ENCODE assay signal across 10 mouse cellular contexts in the genomic region with DNA sequence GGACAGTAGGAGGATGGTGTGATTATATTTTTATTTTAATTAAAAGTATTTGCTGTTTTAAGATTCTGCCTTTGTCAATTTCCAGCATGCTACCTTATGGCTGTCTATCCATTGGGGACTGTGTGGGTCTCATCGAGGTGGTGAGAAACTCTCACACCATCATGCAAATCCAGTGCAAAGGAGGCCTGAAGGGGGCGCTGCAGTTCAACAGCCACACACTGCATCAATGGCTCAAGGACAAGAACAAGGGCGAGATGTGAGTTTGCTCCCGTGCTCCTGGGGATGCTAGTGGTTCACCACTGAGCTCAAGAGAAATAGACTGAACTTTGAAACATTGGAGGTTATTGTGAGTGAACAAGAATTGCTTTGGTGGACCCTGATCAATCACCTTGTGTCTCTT. TPM values are rescaled to one million over a fixed set of nuclear protein-coding genes. Genes with fewer than 3 reads are reported as not detected.
A peak's percentile ranks its signal among the peaks of the same experiment; 100 is the strongest.
DNase-seq lines count a peak whose midpoint lies in the region; ATAC-seq and TF ChIP-seq lines count a peak whose summit lies in the region.
"Had no signal": no experiment of that assay in that cellular context is flagged by ENCODE, and none has a peak within 500 bp of the region (broad histone marks: within the 10 kb centered on the region; RNA-seq: fewer than 3 reads in every experiment).

No protein-coding gene starts in this region.

- H3K9ac ChIP-seq in heart, adult 2 months (ENCODE audit: low read depth, low read length) = no peak overlapping the region
- H3K9ac ChIP-seq: embryonic facial prominence, embryonic 13.5 days; limb, embryonic 13.5 days had no signal

- 0 out of 2 replicates have a peak, but pooled peaks cover 1% of the 10 kb centered on the region for H3K27me3 ChIP-seq in heart, adult 2 months (ENCODE audit: control insufficient read depth, insufficient read depth, low read length)
- H3K27me3 ChIP-seq: embryonic facial prominence, embryonic 13.5 days; limb, embryonic 13.5 days had no signal

- no peak overlapping the region for H3K27ac ChIP-seq in heart, adult 2 months
- no peak overlapping the region for H3K27ac ChIP-seq in bone marrow macrophage, adult 2 months (ENCODE audit: insufficient read depth, low read depth, low read length)
- H3K27ac ChIP-seq: embryonic facial prominence, embryonic 13.5 days; limb, embryonic 13.5 days had no signal

- intact Hi-C loops in heart, adult 2 months (cut with DNase I) = loop anchor here (5.0 kb wide), 1 partner anchor 48 kb away; no protein-coding TSS in a partner anchor

- H3K79me2 ChIP-seq in heart, adult 2 months (replicated peaks; ENCODE audit: control insufficient read depth, insufficient read depth, low read length) = no peaks in the 10 kb centered on the region

- no peaks in the 10 kb centered on the region for H3K4me1 ChIP-seq in heart, adult 2 months (ENCODE audit: control insufficient read depth, insufficient read depth, low read length)
- no peaks in the 10 kb centered on the region for H3K4me1 ChIP-seq in bone marrow macrophage, adult 2 months (ENCODE audit: control insufficient read depth, insufficient read depth, low read length)
- H3K4me1 ChIP-seq: embryonic facial prominence, embryonic 13.5 days; limb, embryonic 13.5 days had no signal

- TF ChIP-seq EP300 in heart, adult 2 months (IDR thresholded peaks at IDR 0.05; ENCODE audit: insufficient read depth, low read depth, low read length) = no peak

- peaks cover 10% of the 10 kb centered on the region for H3K36me3 ChIP-seq in heart, adult 2 months (ENCODE audit: control insufficient read depth, insufficient read depth, low read length)

- TF ChIP-seq POLR2A in heart, adult 2 months (IDR thresholded peaks at IDR 0.05; ENCODE audit: insufficient read depth, low read depth, low read length) = no peak
- no peak for TF ChIP-seq POLR2A in bone marrow macrophage, adult 2 months (IDR thresholded peaks at IDR 0.05; ENCODE audit: borderline replicate concordance, low read depth, low read length)

- no peak for ATAC-seq in monocyte, adult 5-6 weeks (replicated peaks; ENCODE audit: insufficient number of reproducible peaks, low FRiP score, low TSS enrichment, poor library complexity, severe bottlenecking)

- TF ChIP-seq CTCF in heart, adult 2 months (IDR thresholded peaks at IDR 0.05) = peak; percentile 62
- peak; percentile 37; the same call in 1 of the 2 replicates for TF ChIP-seq CTCF in bone marrow macrophage, adult 2 months (IDR thresholded peaks at IDR 0.05; ENCODE audit: low read depth, low read length)

- H3K4me3 ChIP-seq in heart, adult 2 months = no peak overlapping the region
- no peak overlapping the region for H3K4me3 ChIP-seq in bone marrow macrophage, adult 2 months (ENCODE audit: insufficient read depth, low read length)
- H3K4me3 ChIP-seq: embryonic facial prominence, embryonic 13.5 days; limb, embryonic 13.5 days had no signal

- 69% methylated on average over 4 of the region's 4 CpGs for WGBS in heart, adult 2 months

- peak in 1 of 2 experiments; percentile 16 for DNase-seq in heart, adult 2 months
- DNase-seq in heart, adult 8-10 months (ENCODE audit: low spot score) = no peak
- peak; percentile 45 to 47 for DNase-seq in right cerebral cortex, postnatal 10 days (ENCODE audit: low spot score in 2 of 2)
- DNase-seq in right cerebral cortex, adult 18-20 months = no peak
- DNase-seq in induced T-regulatory cell, adult 2 months (ENCODE audit: low read depth) = peak; percentile 63
- peak; percentile 61 for DNase-seq in naive thymus-derived CD4-positive, alpha-beta T cell, adult 2 months (ENCODE audit: low read depth)

RNA-seq across cellular contexts. Expression of a gene that starts 32.3 kb away (rescaled TPM):
- not detected for total RNA-seq in heart, adult 2 months (2021)
- polyA plus RNA-seq in heart, adult 2 months (2012; rRNA removed) = not detected in 2 replicates
- total RNA-seq in heart, adult 8-10 months (2022) = not detected
- polyA plus RNA-seq in bone marrow macrophage, adult 2 months (2012; ENCODE audit: insufficient read depth, insufficient read length, missing spikeins) = not detected in 2 replicates
- total RNA-seq in monocyte, adult 5-6 weeks (2017) = not detected in 3 replicates
- polyA plus RNA-seq: embryonic facial prominence, embryonic 13.5 days had no signal

RNA-seq across cellular contexts. Expression of a gene that starts 50.3 kb away (rescaled TPM):
- total RNA-seq in heart, adult 2 months (2021) = 10 to 100 TPM; 22.1 to 28.0 TPM
- 20.6 and 26.2 TPM in 2 replicates for polyA plus RNA-seq in heart, adult 2 months (2012; rRNA removed)
- 10 to 100 TPM; 21.3 to 30.0 (median 25.8) TPM for total RNA-seq in heart, adult 8-10 months (2022)
- 30.6 and 33.8 TPM in 2 replicates for polyA plus RNA-seq in bone marrow macrophage, adult 2 months (2012; ENCODE audit: insufficient read depth, insufficient read length, missing spikeins)
- 69.7 to 107 TPM (median 74.3 TPM) in 3 replicates for total RNA-seq in monocyte, adult 5-6 weeks (2017)

Comparison
In these comparisons a context has a peak if more than half of its experiments do, and no peak if none do; other contexts are left out.
1. DNase-seq: peak in right cerebral cortex, postnatal 10 days (2 of 2), induced T-regulatory cell, adult 2 months (single experiment) and naive thymus-derived CD4-positive, alpha-beta T cell, adult 2 months (single experiment); none in heart, adult 8-10 months (single experiment) and right cerebral cortex, adult 18-20 months (single experiment).